Mouse (Mus musculus): ENCODE measurements around the gene Tekt3.

Gene Tekt3

GRCm38 (mm10) chr11:63124316-63124715, 62.9 kb downstream of the Tekt3 start:
- no peak for DNase-seq (ENCODE audit: low spot score in 2 of 2)

GRCm38 (mm10) chr11:63125832-63126456, 64.5 kb downstream of the Tekt3 start:
- no peak for DNase-seq (ENCODE audit: low spot score in 2 of 2)

DNA sequence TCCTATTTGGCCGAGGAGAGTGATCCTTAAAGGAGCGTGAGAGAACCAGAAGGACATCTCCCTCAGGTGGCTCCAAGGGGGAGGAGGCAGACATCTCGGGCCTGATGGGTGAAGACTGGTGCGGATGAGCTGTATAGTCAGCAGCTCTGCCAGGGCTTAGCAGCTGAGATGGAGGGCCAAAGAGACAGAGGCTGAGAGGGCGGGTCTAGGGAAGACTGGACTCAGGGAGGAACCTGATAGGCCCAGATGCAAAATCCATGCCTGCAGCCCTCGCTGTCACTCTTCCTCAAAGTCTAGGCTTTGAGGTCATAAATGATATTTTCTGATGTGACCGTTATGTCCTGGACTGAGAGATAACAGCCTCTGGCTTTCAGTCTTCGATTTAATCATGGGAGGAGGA, 65.5 kb downstream of the Tekt3 start:
- no peak for DNase-seq (ENCODE audit: low spot score in 2 of 2)

GRCm38 (mm10) chr11:63127513-63127912, 66.1 kb downstream of the Tekt3 start:
- DNase-seq (ENCODE audit: low spot score in 2 of 2): no peak

- DNase-seq (ENCODE audit: low spot score in 2 of 2): no peak
Observed at GRCm38 (mm10) chr11:63128784-63129183, 67.3 kb downstream of the Tekt3 start, which contains the start of gene Pmp22. Gene Pmp22, plus strand, starts transcription at chr11:63128982.

GRCm38 (mm10) chr11:63129375-63129774, 67.9 kb downstream of the Tekt3 start:
- no peak for DNase-seq (ENCODE audit: low spot score in 2 of 2)

DNA sequence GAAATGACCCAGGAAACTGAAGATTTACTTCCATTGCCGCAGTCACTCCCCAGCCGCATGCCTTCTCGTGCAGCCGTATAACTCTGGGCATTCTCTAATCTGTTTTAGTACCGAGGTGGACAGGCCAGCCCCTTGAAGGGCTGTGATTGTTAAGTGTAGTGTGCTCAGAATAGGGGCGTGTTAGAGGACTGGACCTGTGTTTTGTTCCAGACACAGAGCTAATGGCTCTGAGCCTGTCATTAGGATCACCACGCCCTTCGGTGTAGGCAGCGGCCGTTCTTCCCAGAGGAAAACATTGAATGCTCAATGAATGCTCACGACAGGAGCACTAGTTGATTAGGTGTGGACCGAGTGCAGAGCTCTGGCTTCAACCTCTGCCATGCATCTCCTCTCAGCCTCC, 68.4 kb downstream of the Tekt3 start:
- DNase-seq (ENCODE audit: low spot score in 2 of 2): no peak

DNA sequence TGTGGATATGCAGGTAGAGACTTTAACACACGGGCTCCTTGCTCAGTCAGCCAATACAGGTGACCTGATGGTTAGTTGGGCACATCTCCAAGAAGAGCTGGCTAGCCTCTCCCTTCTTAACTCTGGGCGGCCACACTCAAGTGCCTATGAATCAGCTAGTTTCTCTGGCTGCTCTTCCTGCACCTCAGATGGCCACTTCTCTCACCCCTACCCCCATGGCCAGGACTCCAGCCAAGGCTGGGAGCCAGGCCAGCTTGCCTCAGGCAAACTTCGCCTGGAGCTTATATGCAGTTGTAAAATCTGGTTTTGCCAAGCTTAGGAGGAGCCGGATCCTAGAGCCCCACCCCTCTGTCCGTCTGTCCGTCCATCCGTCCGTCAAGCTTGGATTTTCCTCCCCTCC, 69.0 kb downstream of the Tekt3 start:
- no peak for DNase-seq (ENCODE audit: low spot score in 2 of 2)

DNA sequence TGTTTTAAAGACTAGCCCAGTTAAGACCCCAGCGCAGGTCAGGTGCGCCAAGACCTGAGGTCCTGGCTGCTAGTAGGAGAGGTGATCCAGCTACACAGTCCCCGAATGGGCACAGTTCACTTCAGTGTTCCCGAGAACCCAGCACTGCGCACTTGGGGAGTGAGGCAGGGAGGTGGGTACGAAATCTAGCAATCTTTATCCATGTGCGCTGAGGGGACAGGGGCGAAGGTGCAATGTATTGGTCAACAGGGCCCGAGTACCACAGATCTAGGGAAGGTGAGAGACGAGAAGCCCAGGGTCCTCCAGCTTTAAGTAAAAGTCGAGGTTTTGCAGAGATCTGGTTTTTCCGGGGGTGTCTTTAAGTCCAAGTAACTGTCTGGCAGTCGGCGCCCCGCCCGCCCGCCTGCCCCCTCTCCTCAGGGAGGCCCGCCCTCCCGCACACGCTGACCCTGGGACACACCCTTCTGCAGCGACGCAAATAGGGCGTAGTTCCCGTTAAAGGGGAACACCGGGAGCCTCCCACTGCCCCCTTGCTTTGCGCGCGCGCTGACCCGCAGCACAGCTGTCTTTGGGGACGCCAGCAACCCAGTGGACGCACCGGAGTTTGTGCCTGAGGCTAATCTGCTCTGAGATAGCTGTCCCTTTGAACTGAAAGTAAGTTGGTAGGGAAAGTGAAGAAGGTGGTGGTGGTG, 69.7 kb downstream of the Tekt3 start:
- no peak for DNase-seq (ENCODE audit: low spot score in 2 of 2)

- DNase-seq (ENCODE audit: low spot score in 2 of 2): no peak
Observed at GRCm38 (mm10) chr11:63131693-63132040, 70.2 kb downstream of the Tekt3 start.

DNA sequence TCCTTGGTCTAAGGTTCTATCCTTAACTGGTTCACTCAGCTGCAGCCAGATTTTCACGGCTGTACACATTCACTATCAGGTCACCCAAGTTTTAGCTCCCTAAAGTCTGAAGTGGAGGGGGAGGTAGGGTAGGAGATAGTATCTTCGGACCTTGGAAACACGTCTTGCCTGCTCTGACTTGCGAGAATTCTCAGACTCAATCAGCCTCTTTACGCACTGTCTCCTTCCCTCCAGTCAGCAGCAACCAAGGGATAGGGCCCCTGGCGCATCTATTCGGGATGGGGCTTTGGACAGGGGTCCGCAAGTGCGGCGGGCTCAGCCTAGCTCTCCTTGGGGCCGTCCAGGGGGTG, 70.7 kb downstream of the Tekt3 start:
- DNase-seq (ENCODE audit: low spot score in 2 of 2): no peak

- peak; percentile 10 to 16 for DNase-seq (ENCODE audit: low spot score in 2 of 2)
Observed at GRCm38 (mm10) chr11:63132501-63133435, 71.3 kb downstream of the Tekt3 start.

GRCm38 (mm10) chr11:63134021-63134420, 72.6 kb downstream of the Tekt3 start:
- no peak for DNase-seq (ENCODE audit: low spot score in 2 of 2)

- no peak for DNase-seq (ENCODE audit: low spot score in 2 of 2)
Observed at GRCm38 (mm10) chr11:63134742-63135482, 73.5 kb downstream of the Tekt3 start.

- DNase-seq (ENCODE audit: low spot score in 2 of 2): peak; percentile 52 to 63
Observed at GRCm38 (mm10) chr11:63135622-63136021, 74.2 kb downstream of the Tekt3 start.

- DNase-seq (ENCODE audit: low spot score in 2 of 2): no peak
Observed at GRCm38 (mm10) chr11:63136205-63136604, 74.8 kb downstream of the Tekt3 start.

- DNase-seq (ENCODE audit: low spot score in 2 of 2): no peak
Observed at GRCm38 (mm10) chr11:63136836-63137416, 75.5 kb downstream of the Tekt3 start.

DNA sequence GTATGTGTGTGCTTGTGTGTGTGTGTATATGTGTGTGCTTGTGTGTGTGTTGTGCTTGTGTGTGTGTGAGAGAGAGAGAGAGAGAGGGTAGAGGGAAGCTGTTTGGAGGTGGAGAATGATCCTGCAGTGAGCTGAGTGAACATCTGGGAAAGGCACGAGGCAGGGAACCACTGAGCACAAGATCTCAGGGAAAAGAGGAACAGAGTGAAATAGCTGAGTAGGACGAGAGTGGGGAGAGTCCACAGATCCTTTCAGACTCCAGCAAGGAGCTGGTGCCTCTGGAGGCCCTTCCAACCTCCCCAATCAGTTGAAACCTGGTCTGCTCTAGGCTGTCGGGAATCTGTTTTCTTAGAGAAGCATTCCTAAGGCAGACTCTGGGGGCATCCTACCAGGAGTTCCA, 77.3 kb downstream of the Tekt3 start:
- DNase-seq (ENCODE audit: low spot score in 2 of 2): no peak

- no peak for DNase-seq (ENCODE audit: low spot score in 2 of 2)
Observed at GRCm38 (mm10) chr11:63142311-63142710, 80.9 kb downstream of the Tekt3 start.

- DNase-seq (ENCODE audit: low spot score in 2 of 2): no peak
Observed at GRCm38 (mm10) chr11:63142816-63143215, 81.4 kb downstream of the Tekt3 start.

- no peak for DNase-seq (ENCODE audit: low spot score in 2 of 2)
Observed at GRCm38 (mm10) chr11:63143486-63143885, 82.0 kb downstream of the Tekt3 start.
